Mouse (Mus musculus): ENCODE data around the gene Btbd9.

Btbd9 gene

DNA sequence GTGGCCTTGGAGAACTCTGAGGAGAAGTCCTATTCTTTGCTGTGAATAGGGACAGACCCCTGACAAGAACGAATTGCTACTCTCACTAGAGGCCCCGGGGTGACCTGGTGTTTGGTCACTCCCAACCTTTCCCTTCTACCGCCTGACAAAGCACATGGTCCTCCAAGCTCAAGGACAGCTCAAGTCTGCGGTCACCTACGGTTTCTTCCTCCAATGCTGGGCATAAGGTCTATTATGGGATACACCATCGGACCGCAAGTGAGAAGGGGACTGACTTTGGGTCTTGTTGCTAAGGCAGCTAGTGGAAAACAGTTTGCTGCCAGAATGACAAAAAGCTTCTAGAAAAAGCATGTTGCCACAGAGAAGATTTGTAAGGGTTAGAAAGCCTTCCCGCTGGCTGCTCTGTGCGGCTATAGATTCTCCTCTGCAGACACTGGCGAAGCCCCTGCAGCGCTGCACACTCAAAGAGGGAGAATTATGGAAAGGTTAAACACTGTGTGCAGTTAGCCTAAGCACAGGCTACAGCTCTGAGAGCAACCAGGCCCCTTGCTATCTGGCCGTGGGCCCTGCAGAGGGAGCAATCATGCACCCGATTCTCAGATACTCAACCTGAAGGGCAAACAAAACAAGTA, 235.7 kb downstream of the Btbd9 start:
- DNase-seq (ENCODE audit: low read depth, low spot score): no peak

DNA sequence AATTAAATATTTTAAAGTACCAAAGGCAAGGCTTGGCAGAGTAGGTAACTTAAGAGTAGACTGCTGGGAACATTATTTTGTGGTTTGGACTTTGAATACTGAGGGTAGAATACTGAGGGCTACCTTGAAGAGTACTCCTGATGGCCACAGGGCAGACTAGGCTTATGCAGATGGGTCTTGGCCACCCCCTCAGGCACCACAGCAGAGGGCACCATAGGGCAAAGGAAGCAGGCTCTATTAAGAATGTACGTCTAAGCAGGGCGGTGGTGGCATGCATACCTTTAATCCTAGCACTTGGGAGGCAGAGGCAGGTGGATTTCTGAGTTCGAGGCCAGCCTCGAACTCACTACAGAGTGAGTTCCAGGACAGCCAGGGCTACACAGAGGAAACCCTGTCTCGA, 237.0 kb downstream of the Btbd9 start:
- DNase-seq (ENCODE audit: low read depth, low spot score): no peak

DNA sequence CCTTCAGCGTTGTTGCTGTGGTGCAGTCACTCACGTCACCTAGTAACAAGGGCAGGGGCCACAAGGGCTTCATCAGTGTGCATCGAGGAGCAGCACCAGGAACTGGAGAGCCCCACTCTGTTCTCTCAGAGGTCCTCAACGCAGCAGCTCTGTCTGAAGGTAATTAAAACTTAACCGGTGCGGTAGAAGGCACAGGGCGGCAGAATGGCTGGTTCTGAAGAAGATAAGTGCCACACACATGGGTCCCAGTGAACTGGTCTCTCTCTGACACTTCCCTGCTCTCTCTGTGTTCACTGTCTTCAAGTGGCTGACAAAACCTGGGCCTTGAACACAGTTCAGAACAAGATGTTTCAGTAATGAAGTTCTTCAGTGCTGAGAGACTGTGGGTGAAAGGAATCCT, 239.5 kb downstream of the Btbd9 start:
- DNase-seq (ENCODE audit: low read depth, low spot score): no peak

DNA sequence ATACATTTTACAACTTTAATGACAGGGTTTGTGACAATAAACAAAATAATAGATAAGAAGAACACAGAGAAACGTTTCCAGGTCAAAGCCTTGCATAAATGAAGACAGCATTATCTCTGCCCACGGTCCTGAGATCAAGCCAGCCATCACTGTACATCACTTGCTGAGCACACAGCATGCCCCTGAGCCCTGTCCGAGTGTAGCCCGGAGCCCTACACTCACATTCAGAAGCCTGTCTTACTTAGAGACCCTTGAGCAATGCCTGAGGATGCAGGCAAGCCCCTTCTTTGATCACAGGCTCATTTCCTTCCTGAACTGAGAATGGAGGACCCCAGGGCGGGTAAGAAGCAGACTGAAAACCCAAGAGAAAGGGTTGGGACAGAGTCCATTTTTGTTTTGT, 240.0 kb downstream of the Btbd9 start:
- DNase-seq (ENCODE audit: low read depth, low spot score): no peak

DNA sequence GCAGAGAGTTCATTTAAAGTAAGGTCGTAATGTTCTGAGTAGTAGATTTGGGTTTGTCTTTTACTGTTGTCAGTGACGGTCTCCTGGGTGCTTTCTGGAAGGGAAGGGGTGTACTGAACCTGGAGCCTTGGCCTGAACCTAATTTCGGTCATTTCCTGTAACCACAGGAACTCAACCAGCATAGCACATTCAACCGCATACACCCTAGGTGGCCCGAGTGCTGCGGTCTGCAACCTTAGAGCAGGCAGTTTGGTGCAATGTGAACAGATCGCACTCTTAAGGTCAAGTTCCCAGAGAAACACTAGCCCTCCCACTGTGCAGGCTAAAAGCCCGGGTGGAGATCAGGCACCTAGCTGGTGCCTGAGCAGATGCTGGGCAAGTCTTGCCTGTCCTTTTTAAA, 240.5 kb downstream of the Btbd9 start:
- DNase-seq (ENCODE audit: low read depth, low spot score): no peak

DNA sequence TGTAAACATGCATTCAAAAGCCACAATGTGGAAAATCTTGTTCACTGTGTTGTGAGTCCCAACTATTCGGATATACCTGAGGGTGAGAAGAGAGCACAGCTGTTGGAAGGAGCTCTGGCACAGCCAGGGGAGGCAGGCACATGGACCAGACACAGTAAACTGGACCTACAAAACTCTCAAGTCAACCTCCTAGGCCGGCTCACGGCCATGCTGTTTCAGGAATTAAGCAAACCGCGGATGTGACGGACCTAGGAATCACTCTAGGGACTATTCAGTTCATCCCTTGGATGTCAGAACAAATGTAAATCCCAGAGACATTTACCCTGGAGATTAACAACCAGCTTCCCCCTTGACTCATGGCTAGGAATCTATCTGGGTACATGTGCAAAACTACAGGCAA, 242.0 kb downstream of the Btbd9 start:
- no peak for DNase-seq (ENCODE audit: low read depth, low spot score)

DNA sequence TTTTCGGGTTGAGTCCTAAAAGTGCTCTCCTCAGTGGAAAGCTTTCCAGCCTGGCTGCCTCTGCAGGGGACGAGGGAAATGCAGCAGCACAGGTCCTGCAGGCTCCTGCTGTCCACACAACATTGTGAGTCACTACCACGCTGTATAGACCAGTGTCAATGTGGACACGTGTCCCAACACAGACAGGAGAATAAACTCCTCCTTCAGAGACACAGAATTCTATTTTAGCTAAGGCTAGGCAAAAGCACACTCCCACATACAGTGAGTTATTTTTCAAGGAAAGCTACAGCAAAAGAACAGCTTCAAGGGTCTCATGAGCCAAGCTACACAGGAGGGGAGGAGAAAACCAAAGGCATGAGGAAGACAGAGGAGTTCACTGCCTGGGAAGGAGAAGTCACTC, 243.2 kb downstream of the Btbd9 start:
- DNase-seq (ENCODE audit: low read depth, low spot score): no peak

DNA sequence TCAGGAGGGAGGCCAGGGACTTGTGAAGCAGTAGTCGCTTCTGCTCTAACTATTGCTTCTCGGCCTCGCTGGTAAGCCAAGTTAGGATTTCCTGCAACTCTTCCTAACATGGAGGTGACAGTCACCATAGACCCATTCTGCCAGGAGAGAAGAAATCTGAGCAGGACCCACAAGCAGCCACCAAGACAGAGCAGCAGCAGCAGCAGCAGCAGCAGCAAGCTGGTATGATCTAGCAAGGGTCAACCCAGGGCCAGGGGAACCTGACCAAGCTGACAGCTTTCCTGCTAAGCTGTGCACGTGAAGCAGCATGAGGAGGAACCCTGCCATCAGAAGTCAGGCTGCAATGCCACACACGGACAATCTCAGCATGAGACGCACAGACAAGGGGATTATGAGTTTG, 244.9 kb downstream of the Btbd9 start:
- peak; percentile 27 for DNase-seq (ENCODE audit: low read depth, low spot score)

DNA sequence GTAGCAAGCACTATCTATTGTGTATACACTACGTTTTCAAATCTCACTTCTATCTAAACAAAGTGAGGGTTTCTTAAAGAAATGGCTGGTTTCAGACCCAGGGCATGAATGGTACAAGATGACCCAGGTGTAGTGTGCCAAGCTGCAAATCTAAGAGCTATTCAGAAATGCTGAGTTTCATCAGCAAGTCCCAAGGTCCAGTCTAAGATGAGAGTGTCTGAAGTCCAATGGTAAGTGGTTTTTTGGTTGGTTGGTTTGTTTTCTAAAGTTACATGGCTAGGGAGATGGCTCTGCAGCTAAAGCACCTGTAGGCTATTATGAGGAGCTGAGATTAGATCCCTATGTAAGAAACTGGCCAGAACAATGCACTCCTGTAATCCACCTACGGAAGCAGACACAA, 246.8 kb downstream of the Btbd9 start:
- DNase-seq (ENCODE audit: low read depth, low spot score): no peak

DNA sequence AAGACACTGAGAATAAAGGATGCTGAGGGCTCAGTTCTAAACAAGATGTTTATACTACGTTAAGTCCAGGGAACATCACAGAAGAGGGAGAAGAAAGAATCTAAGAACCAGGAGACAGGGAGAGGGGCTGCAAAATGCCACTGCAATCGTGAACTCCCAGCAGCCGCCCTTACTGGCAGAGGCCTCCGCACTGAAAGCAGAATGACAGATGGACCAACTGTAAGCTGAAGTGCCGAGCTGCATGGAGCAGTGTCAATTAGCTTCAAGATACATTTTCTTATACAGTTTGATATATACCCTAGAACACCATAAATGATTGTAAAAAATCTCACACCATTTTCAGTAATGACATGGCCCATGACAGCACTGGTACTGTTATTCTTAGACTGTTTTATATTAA, 247.4 kb downstream of the Btbd9 start:
- no peak for DNase-seq (ENCODE audit: low read depth, low spot score)

DNA sequence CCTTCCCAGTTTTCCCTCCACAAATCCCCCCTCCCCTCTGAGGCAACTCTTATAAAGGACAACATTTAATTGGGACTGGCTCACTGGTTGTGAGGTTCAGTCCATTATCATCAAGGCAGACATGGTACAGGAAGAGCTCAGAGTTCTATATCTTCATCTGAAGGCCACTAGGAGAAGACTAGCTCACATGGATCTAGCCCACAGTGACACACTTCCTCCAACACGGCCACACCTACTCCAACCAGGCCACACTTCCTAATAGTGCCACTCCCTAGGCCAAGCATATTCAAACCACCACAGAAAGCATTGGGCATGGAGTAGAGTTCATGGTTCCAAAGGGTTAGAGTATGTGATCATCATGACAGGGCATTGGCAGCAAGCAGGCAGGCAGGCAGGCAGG, 249.4 kb downstream of the Btbd9 start:
- DNase-seq (ENCODE audit: low read depth, low spot score): no peak

DNA sequence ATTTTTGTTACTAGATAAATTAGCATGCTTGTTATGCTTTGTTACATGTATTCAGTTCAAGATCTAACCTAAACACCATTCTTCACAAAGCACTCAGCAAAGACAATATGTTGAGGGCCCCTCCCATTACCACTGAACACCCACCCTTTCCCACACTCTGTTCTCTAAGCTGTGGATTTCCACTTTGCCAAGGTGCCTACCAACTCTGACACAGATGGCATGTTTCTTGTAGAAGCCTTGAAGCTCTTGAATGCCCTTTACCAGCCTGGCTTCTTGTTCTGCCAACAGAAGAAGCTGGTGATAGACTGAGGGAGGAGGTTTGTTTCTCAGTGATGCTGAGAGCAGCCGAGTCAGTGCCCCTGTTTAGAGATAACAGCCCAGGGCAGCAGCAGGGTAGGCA, 256.0 kb downstream of the Btbd9 start:
- no peak for DNase-seq (ENCODE audit: low read depth, low spot score)

DNA sequence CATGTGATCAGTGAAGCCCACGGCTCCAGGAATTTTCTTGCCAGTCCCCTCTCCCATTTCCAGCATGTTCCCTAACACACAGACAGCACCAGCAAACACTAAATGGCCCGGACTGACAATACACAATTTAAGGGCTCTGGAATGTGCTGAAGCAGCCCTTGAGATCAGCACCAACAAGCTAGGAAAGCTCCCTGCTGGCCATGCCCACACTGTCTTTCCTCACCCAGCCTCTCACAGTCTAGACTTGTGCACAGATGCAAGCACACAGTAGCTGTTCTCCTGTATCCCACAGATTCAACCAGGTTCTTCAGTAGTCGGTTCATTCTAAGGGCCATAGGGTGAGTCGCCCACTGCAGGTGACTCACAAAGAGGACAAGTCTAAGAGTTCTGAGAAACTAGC, 263.6 kb downstream of the Btbd9 start:
- DNase-seq (ENCODE audit: low read depth, low spot score): no peak

DNA sequence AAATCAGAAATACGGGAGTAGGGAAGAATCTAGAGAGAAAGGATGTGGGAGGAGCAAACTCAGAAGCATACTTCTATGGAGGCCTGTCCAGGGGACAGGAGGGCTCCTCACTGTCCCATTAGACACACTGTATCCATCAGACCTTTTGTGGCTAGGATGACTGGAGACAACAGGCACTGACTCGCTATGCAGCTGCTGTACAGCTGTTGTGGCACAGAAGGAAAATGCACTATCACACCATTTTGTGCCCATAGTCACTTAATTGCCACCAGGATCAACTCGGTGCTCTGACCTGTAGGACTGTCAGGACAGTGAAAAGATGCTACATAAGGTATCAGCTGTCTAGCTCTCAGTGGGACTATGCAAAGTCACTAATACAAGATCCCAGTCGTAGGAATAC, 266.7 kb downstream of the Btbd9 start:
- no peak for DNase-seq (ENCODE audit: low read depth, low spot score)

DNA sequence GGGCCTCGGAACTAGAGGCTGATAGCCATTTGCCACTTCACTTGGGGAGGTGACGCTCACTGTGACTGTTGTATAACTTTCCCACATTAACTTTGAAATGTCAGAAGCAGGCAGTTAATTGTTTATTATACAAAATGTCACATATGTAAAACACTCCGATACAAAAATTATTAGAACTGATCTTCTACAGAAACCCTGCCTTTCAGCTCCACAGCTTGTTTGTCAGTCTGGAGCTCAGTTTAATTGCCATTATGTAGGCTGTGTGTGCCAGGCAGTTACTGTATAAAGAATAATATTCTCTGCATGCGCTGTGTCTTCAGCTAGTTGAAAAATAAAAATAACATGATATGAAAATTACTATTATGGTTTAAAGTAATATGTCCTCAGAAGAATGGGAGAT, 267.4 kb downstream of the Btbd9 start:
- DNase-seq (ENCODE audit: low read depth, low spot score): no peak

DNA sequence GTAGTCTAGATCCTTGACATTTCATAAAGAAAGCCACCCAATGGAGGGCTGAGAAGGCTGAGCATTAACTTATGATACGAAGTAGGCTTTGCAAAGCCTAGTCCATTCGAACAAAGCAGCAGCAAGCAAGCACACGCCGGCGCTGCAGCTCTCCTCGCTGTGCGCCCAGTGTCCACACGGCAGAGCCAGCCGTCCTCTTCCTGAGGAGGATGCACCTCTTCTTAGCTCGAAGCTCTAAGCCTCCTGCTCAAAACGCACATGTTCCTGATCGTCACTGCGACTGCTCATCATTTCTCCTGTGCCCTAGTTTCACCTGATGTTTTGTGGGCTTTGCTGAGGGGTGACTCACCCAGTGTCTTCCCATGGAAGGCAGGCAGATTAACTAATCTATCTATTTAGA, 268.0 kb downstream of the Btbd9 start:
- DNase-seq (ENCODE audit: low read depth, low spot score): no peak

DNA sequence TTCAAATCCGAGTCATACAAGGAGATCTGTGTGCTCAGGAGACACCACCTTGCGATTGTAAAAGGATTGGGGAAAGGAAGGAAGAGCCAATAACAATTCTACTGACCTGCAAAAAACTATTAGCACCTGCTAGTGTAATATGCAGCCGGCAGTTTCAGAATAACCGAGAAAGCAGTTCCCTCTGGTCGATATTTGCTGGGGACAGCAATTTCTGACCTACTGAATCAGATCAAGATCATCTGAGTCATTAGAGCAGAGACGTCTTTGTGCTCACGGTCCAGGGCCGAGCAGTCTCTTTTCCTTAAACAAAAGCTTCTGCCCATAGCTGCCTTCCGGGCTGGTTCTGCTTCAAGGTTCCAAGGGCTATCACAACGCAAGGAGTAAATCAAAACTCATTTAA, 269.1 kb downstream of the Btbd9 start:
- DNase-seq (ENCODE audit: low read depth, low spot score): no peak

DNA sequence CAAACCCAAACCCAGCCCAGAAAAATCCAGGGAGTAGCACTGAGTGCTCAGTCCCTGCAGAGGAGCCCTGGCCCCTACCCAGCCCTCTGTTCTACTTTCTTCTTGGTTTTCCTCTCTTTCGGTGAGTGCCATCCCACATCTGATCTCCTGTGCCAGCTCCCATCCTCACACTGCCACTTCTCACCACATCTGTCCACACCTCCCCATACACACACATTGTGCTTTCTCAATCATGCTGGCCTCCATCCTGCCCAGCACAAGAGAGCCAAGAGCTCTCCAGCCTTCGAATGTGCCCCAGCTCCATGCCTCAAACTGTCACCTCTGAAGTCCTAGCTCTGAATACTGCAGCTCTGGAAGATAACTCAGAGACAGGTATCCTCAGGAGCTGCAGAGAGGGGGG, 271.5 kb downstream of the Btbd9 start:
- no peak for DNase-seq (ENCODE audit: low read depth, low spot score)

DNA sequence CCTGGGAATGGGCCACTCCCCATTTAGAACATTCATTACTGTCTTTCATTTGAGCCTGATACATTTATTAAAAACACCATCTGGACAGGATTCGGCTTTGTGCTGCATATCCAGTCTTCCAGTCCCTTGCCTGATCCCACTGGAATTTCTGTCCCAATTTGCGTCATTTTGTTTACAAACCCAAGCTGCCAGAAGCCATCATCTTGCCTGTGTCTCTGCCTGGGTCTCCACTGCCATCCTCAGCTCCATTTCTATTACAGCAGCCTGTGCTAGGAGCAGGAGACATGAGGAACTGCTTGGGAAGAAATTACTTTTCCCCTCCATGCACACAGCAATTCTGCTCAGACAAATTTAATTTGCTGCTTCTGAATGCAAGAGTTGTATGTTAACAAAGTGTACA, 274.9 kb downstream of the Btbd9 start:
- DNase-seq (ENCODE audit: low read depth, low spot score): peak; percentile 23

DNA sequence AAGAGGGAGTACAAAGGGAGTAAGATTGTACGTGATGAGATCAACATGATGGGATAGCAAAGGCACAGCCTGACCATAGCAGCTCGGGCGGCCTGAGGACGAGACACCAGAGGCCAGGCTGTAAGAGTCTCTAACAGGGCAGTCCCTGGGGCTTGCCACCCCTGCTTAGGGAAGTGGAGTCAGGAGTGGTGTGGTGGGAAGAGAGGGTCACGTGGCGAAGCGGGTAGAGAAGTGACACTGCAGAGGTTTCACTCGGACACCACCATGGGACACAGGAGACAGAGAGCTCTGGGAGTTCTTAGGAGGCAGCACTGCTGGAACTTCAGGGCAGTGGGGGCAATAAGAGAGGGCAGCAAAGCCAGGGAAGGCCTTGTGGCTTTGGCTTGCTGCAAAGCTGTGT, 278.9 kb downstream of the Btbd9 start:
- no peak for DNase-seq (ENCODE audit: low read depth, low spot score)

DNA sequence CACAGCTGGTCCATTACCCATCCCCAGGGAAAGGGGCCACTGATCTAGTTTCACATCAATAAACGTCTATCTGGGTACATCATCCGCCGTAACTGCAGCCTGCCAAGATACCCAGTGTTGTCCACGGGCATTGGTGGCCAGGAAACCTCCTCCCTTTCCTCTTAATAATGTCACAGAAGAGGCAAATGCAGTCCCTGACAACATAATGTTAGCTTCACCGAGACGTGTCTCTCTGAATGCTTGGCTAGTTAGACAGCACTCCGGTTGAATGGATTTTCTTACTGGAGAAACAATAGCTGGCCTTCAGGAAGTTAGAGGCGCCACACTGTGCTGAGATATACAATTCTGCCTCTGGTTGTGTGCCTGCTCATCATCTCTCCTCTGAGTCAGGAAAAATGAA, 280.2 kb downstream of the Btbd9 start:
- no peak for DNase-seq (ENCODE audit: low read depth, low spot score)

DNA sequence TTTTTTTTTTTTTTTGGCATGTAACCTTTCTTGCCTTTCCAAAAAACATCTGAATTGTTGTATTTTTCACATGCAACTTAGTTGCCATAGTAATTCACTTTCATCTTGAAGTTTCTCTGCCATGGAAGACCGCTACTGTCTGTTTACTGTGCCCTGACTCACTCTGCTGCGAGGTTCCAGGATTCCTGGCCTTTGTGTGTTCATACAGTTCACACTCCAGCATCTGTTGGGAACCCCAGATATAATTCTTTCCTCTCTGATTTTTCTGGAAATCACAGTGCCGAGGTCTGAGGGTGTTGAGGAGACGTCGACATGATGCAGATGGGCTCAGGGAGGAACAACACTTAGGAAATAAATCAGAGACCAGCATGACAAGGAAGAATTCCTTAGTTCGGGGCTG, 283.6 kb downstream of the Btbd9 start:
- DNase-seq (ENCODE audit: low read depth, low spot score): no peak

DNA sequence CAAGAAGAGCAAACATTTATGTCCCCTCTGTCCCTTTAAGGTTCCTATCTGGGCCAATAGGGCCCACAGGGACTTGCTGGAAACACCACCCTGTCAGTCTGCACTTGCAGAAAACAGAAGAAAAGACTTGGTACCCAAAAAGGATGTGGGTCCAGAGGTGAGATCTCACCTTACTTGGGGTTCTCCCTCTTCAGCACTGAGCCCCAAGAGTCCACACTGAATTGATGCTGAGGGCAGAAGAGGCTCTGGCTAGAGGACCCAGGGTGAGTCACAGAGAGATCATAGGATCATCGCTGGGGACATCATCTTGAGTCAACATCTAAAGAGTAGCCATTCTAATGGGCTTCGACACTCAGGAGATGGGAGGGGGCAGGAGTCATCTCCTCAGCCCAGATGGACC, 290.6 kb downstream of the Btbd9 start:
- DNase-seq (ENCODE audit: low read depth, low spot score): no peak

DNA sequence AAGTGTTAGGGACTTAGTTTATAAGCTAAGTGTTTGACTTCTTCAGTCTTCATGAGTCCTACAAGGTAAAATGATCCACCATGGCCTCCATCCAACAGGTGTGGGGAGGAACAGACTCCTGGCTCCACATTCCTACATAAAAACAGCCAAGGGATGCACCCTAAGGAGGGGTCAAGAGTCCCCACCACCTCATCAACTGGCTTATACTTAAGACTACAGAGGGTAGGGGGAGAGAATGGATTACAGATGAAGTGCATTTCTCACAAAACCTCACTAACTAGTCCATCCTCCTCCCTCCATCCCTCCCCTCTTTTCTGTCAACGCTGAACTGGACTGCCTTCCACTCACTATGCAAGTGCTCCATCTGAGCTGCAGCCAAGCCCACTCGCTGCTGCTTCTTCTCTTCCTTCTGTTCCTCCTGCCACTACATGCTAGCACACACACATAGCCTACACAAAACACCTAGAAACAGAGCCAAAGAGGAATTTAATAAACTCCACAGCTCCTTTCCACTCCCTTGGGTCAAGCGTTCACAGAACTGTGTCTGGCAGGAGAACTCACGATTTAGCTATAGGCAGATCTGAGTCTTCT, 292.7 kb downstream of the Btbd9 start:
- DNase-seq (ENCODE audit: low read depth, low spot score): no peak

All from skeletal muscle tissue, adult 2 months (tissue).